Mouse (Mus musculus) fibroblast of lung, adult 2 months (primary cell): ENCODE data around the gene Jmjd7.

Experiments used
- DNase-seq: peaks from one replicate; pipeline ENCODE4 v3.0.0-alpha.2; 2011; ENCODE audit warnings: low read depth

Gene Jmjd7

GRCm38 (mm10) chr2:120011462-120012200, 15.7 kb upstream of the Jmjd7 start:
- peak; percentile 24 for DNase-seq

DNA sequence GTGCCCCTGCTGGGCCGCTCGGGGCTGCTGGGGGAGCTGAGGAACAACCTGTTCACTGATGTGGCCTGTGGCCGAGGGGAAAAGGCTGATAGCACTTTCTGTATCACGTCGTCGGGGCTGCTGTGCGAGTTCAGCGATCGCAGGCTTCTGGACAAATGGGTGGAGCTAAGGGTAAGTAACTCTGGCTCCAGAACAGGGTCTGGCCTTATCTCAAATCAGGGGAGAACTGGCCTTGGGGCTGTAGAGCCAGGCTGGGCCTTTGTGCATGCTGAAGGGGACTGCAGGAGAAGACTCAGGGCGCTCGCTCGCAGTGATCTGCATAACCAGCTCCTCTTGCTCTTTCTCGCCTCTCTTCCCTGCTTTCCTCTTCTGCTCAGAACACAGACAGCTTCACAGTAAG, 14.4 kb upstream of the Jmjd7 start:
- no peak for DNase-seq

DNA sequence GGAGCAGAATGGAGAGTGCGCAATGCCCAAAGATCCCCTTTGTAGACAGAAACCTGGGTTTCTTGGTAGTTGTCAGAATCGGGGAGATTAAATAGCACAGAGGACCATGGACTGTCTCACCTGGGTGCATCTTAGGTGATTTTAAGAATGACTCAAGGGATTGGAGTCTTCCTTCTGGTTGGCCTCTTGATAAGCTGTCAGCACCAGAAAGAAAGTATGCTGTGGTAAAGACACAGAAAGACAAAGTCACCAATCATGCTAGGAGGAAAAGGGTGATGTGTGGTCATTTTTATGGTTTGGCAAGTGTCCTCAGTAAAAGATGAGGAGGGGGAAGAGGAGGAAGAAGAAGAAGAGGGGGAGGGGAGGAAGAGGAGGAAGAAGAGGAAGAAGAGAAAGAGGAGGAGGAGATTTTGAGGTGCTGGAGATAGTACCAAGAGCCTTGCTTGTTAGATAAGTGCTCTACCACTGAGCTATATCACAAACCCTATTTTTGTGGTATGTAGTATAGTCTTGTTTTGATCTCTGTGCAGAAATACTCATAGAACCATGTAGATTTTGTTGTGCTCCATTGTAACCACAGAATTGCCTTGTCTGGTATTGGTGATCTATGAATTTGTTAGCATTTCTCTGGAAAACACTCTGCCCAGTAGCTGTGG, 13.3 kb upstream of the Jmjd7 start:
- DNase-seq, result no peak

DNA sequence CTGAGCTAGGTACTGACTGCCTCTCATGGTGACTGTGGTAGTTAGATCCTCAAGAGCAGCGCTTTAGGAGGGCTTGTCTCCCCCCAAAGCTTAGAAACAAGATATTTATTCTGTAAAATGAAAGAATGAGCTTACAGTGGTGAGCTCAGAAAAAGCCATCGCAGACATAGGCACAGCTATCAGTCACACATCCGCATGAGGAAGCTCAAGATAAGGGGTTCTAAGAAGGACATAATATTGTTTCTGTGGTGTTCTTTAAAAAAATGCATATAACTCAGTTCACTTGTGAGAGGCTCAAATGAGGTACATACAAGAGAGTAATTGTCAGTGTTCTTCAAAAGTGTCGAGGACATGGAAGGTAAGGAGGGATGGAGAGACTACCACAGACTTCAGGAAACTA, 11.4 kb upstream of the Jmjd7 start:
- DNase-seq, result no peak

DNA sequence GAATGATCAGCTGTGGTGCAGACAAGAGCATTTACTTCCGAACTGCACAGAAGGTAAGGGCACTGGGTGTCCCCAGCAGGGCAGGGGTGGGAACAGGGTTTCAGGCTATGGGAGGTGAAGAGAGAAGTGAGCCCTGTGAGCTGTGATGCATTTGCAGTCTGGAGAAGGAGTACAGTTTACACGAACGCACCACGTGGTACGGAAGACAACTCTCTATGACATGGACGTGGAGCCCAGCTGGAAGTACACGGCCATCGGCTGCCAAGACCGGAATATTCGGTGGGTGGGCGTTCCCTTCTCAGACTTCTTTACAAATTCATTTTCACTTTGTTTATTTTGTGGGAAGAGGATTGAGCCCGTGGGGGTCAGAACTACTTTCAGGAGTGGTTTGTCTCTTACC, 9.7 kb upstream of the Jmjd7 start:
- DNase-seq, result no peak

GRCm38 (mm10) chr2:120024337-120024736, 2.9 kb upstream of the Jmjd7 start:
- DNase-seq, result no peak

GRCm38 (mm10) chr2:120027950-120028331, 658 bp downstream of the Jmjd7 start:
- DNase-seq, result no peak

DNA sequence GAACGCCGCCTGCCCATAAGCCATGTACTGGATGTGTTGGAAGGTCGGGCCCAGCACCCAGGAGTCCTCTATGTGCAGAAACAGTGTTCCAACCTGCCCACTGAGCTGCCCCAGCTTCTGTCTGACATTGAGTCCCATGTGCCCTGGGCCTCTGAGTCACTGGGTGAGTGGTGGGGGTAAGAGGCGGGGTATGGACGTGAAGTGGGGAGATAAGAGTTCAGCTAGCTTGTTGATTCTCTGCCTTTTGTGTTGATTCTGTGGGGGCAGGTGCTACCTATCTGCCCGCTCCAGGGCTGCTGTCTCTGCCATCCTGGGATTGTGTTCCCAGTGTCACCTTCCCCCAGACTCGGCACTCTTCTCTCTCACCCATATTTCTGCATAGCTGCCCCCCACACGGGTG, 3.1 kb downstream of the Jmjd7 start:
- DNase-seq, result no peak

GRCm38 (mm10) chr2:120032726-120033467, 5.6 kb downstream of the Jmjd7 start, which contains the start of gene Pla2g4b:
TSS of gene Pla2g4b (plus strand) at chr2:120033417.
- DNase-seq, result no peak

- no peak for DNase-seq
Measured at GRCm38 (mm10) chr2:120033726-120034125, 6.4 kb downstream of the Jmjd7 start.

DNA sequence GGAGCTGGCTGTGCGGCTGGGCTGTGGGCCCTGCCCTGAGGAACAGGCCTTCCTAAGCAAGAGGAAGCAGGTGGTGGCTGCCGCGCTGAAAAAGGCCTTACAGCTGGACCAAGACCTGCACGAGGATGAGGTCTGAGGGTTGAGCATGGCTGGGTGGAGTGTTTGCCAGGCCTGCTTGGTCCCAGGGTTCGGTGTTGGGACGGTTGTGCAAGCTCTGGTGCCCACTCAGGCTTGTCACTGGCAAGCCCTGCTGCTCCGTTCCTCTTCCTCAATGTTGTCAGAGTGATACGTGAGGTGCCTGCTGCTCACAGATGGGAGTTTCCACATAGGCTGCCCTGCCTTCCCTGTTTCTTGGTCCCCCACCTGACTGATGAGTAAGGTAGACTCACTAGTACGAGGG, 10.5 kb downstream of the Jmjd7 start:
- DNase-seq, result no peak

GRCm38 (mm10) chr2:120040991-120041390, 13.7 kb downstream of the Jmjd7 start:
- DNase-seq, result no peak

- peak; percentile 41 for DNase-seq
Measured at GRCm38 (mm10) chr2:120044101-120044603, 16.9 kb downstream of the Jmjd7 start.

- DNase-seq, result no peak
Measured at GRCm38 (mm10) chr2:120044676-120045075, 17.4 kb downstream of the Jmjd7 start.

- DNase-seq, result no peak
Measured at GRCm38 (mm10) chr2:120046486-120047310, 19.4 kb downstream of the Jmjd7 start.

- no peak for DNase-seq
Measured at GRCm38 (mm10) chr2:120048173-120048572, 20.9 kb downstream of the Jmjd7 start.

- no peak for DNase-seq
Measured at GRCm38 (mm10) chr2:120049632-120050274, 22.5 kb downstream of the Jmjd7 start.

- no peak for DNase-seq
Measured at GRCm38 (mm10) chr2:120051405-120051804, 24.1 kb downstream of the Jmjd7 start.

DNA sequence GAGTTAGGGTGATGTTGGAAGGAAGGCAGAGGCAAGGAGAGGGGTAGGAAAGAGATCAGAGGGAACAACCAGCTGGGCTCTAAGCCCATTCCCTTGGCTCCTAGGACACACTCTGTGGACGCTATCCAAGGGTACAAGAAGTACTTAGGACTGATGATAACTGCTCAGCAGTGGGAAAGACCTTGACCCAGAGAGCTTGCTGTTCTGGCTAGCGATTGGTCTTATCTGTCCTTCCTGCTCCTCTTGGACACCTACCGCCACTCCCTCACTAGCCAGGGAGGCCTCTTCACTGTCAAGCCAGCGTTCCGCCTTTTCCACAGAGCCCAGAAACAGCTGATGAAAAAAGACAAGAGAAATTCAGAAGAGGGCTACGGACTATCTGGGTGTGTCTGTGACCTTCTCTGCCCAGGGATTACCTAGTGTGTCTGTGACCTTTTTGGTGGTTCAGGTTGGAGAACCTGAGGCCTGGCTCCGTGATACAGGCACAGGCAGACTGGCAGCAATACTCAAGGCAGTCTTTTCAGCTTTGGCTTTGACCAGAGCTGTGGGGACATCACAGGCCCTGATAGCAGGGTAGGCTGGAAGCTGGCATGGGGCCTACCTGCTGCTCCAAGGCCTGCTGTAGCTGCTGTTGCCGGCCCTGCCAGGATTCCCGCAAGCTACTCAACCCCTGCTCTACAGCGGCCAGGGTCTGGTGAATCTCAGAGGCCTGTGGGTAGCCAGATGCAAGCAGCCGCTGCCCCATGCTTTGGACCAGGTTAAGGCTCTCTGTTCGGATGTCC, 27.7 kb downstream of the Jmjd7 start:
- DNase-seq, result no peak

DNA sequence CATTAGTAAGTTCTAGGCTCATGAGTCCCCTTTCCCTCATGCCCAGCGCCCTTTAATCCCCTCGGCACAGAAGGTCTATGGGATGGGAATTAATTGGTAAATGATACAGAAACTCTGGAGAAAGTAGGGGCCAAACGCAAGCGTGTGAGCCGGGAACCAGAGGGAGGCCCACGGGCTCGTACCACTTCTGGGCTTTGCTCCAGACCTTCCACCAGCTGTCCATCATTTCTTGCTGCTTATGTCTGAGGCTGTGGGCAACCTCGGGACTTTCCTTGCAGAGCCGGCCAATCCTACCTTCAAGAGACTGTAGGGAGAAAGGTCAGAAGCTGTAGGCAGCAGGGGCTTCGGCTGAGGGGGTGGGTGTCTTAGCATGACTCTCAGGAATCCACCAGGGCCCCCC, 28.6 kb downstream of the Jmjd7 start:
- DNase-seq, result no peak

DNA sequence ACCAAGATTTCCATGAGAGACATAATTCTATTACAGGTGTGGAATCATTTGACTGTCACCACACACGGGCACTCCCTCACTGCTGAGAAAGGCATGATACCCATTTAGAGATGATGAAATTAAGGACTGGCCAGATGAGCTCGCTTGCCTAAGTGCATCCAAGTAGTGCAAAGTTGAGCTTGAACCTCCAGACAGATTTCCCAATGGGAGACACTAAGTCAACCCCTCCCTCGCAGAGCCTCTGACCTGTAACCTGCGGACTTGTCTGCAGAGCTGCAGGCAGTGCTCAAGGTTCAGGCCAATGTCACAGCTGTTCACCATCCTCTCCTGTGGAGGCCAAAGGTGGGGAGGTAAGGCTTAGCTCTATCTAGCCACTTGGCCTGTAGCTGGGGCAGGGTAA, 31.5 kb downstream of the Jmjd7 start:
- no peak for DNase-seq
